Mouse (Mus musculus) ovary, postnatal 10 days (tissue): ENCODE data around the gene Dpysl4.

Experiments
- DNase-seq: peaks from one replicate; pipeline ENCODE4 v3.0.0; 2022; ENCODE audit warnings: low spot score

The Dpysl4 gene

DNA sequence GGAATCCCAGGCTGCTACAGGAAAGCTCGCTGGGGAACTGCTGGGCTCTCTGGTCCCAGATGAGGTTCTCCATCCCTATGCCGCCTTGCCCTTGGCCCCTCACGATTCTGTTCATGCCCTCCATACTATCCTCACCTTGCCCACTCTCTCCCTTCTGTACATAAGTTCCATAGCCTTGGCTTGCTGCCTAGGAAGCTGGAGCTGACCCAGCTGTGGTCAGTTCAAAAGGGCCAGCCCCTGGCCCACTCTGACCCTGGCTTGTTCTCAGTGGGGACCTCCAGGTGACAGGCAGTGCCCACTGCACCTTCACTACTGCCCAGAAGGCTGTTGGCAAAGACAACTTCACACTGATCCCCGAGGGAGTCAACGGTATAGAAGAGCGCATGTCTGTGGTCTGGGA lies 10.6 kb downstream of the Dpysl4 start:
- no peak for DNase-seq

DNA sequence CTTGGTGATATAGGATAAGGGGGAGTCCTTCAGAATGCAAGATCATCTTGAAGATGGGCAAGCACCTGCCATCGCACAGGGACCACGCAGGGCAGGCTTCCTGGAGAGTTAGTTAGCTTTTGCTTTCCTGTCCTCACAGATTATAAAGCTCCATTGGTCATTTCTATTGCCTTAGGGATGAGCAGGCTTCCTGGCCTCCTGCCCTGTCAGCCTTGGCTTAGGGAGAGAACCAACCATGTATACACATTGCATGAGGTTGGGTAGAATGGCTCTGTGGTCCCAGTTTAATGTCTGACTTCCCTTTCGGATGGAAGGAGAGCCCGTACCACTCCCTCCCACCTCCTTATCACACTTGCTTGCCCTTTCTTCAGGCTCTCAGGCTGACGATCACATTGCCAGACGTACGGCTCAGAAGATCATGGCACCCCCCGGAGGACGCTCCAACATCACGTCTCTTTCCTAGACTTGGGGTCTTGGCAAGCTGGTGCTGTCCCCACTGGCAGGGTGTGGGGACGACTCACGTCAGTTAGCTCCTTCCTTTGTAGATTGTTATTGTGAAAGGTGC lies 14.8 kb downstream of the Dpysl4 start:
- DNase-seq = no peak

DNA sequence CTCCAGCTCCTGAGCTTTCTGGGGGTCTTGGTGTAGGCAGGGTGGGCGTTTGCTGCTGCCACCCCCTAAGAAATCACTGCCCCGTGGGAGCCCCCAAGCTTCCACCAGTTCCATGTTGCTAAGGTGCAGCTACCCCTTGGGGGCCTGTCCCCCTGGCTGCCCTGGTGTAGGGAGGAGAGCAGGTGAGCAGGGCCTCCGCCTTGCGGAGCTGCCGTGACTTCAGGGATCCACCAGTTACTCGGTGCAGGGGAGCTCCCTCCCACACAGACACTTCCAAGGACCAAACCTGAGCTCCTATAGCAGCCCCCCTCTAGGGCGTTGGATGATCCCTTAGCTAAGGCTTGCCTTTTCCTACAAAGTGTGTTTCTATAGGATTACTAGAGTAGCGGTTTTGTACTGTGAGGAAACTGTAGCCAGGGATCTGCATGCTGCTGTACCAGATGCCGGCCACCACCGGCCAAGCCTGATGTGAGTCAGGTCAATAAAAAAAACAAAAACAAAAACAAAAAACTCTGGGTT lies 15.5 kb downstream of the Dpysl4 start:
- no peak for DNase-seq

DNA sequence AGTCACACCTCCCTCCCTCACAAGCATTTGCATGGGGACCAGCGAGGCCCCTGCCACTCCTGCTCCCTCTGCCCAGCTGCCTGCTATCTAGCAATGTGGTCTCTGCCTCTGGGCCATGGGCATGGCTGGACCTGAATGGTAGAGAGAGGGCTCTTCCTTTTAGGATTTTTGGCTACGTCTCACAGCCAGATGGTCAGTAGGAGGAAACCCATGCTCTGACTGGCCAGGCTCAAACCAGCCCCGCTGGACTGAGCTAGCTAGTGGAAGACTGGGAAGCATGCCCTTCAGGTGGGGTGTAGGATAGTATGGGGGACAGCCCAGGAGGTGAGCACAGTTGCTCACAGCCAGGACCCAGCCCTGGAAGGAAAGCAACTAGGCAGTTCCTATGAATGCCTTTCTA lies 16.0 kb downstream of the Dpysl4 start:
- no peak for DNase-seq

DNA sequence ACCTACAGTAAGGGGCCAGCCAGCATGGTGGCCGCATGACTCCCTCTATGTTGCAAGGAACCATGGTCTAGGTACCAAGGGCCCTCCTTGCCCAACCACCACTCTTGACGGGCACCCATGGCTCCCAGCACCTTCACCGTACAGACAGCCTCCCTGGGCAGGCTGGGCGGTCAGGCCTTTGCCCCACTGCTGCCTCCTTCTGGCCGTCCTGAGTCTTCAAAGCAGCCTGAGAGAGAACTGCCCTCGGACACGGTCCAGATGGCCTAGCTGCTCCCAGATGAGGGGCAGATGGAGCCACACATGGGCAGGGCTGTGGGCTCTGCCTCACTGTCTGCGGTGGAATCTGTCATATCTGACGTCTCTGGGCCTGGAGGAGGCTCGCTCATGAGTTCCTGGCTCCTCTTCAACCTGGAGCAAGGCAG lies 18.2 kb downstream of the Dpysl4 start:
- DNase-seq = no peak

DNA sequence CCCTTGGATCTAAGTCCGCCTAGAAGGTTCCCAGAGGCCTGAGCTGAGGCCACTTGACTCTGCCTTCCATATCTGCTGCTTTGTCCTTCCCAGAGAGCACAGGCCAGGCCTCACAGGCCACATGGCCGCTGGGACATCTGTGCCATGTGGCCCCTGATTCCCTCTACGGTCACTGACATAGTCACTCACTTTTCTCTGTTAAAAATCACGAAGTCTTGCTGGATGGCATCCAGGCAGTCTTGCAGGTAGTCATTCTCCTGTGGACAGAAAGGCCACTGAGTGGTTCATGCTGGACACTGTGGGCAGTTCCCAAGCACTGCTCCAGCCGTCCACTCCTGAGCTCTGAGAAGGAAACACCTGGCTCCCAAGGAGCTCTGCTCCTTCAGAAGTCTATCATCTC lies 19.3 kb downstream of the Dpysl4 start:
- no peak for DNase-seq

DNA sequence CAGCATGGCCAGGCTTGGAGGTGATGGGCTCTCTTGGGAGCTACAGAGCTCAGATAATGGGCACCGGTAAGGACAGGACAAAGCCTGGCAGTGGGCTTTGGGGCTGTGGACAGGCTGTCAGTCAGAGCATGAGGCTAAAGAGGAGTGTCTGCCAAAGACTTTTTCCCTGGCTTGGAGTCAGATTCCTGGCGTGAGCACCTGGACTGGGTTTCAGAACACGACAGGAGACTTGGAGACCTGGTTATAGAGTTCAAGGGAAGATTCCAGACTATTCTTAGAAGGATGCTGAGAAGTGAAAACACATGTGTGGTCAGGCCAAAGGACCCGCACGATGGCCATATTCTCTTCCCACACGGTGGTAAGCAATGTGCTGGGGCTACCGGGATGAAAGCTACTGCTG lies 19.9 kb downstream of the Dpysl4 start:
- DNase-seq = no peak

DNA sequence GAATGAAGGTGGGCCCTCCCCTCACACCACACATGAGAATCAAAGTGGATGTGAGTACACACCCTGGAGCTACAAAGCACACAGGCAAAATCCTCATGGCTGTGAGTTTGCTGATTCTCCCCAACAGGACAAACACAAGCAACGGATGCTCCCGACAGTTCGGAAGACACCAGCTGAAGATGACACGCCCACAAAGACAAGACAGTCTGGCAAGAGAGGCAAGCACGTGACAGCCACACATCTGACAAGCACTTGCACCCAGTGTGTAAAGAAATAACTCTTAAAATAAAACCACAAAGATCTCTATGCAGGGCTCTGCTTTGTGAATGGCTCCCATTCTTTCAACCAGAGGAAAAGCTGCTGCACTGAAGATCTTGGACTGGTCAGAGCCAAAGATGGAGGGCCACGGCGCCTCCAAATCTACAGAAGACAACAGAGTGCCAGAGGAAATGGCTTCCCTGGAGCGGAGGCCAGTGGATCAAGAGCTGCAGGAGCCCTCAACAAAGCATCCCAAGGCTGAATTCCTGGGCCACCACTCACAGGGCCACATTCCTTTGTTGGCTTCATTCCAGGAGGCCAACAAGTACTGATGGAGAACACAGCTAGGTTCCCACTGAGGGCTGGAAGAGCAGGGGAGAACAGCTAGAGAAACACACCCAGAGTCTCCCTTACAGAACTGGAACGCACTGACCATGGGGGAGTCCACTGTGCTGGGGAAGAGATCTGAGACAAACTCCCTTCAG lies 22.3 kb downstream of the Dpysl4 start:
- DNase-seq = no peak

DNA sequence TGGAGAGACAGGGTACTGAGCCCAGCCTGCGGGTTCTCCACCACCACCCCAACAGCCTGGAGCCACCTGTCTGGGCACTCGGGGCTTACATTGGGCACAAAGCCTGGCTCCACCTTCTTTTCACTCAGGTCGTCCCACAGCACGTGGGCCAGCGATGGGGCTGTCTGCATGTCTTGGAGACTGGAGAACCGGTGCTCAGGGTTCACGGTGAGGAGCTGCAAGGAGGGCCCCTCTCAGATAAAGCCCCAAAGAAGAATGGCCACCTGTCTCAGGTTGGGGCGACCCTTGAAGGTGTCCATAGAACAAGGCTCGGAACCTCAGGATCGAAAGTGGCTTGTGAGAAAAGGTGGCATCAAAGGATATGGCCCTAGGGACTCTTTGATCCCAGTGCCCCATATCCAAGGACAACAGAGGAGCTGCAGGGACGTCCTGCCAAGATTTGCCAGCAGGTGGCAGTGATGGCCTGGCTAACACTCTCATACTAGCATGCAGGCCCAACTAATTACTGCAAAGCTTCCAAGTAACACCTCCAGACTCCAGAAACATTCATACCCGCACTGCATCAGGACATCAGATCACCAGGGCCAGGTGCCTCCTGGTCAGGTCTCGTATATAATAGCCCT lies 33.5 kb downstream of the Dpysl4 start:
- peak; percentile 71 for DNase-seq

DNA sequence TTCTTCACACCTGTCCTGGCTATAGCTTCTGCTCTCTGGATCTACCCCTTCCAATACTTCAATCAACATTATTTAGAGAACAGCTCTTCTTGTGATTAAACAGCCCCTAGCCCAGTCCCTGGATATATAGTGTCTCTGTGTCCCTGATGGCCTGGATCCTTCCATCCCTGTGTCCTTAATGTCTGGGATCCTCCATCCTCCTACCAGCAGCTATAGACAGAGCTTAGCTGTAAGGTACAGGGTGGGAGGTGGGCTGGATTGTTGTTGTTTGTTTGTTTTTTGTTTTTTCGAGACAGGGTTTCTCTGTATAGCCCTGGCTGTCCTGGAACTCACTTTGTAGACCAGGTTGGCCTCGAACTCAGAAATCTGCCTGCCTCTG lies 34.0 kb downstream of the Dpysl4 start:
- no peak for DNase-seq

DNA sequence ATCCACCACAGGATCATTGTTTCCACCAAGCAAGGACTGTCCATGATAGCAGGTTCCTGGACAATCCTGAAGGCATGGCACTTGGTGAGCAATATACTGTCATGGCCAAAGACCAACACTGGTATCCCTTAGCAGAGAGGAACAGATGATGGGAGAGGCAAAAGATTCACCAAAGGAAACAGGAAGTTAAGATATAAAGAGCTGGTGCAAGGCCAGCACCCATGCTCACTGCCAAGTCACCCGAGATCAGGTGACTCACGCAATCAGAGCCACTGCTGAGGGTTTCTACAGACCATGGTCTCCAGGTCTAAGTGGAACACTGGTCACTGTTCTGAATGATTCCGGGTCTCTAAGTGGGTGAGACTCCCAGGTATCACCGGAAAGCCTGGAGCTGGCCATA lies 40.1 kb downstream of the Dpysl4 start:
- DNase-seq = no peak

DNA sequence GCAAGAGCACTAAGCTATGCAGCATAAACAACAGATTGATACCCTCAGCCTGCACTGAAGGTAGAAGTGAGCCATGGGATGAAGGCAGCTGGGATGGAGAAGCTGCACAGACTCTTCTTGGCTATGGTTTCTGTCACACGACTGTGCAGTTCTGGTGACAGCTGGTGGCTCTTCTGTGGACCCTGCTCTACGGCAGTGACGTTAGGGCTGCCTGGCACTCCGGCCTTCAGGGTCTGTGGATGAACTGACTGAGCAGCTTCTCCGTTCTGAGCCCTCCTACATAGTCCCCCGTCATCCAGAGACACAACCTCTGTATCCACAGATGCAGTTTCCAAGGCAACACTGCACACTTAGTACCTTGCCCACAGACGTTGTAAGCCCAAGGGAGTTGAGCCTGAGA lies 40.7 kb downstream of the Dpysl4 start:
- DNase-seq = no peak

DNA sequence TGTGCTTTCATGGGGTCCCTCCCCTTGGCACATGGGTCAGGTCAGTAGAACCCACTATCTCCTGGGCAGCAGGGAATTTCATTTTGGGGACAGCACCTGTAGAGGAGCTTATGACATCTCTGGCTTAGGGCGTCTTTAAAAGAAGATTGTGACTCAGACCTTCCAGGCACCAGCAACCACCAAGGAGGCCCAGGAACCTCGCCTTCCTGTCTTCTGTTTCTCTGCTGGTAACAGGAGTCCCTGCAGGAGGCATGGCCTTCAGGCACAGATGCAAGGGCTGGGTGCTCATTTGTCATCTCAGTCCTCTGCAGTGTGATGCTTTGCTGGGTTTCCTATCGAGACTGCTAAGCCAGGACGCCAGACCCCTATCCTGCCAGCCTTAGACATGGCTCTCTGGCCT lies 43.2 kb downstream of the Dpysl4 start:
- DNase-seq = no peak

DNA sequence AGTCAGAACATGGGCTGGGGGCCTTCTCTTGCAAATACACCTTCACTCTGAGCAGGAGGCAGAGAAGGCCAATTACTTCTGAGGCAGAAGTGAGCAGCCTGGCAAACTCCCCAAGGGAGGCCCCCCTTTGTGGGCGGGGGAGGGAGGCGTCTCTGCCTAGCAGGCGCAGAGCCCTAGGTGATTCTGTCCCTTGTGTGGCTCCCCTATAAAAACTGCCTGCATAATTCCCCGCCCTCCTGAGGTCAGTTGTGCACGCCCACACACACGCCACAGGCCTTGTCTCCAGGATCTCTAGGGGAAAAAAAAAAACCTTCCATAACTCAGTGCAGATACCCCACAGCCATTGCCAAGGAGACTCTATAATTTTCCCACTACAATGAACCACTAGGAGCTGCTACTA lies 44.6 kb downstream of the Dpysl4 start:
- DNase-seq = no peak

DNA sequence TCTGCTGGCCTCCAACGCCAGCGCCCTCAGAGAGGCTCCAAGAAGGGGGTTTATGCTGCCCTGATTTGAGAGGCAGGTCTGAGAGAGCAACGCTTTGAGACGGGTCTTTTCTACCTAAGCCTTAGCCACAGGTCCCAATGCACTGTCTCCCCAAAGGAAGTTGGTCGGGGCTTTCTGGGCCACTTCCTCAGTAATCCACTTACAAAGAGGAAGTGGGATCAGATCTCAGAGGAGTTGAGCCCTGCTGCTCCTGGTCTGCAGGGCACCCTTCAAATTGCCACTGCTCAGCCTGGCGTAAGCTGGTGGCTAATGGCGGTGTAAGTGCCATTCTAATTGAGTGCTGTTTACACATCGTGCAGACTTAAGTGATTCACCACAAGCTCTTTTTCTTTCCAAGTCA lies 45.7 kb downstream of the Dpysl4 start:
- DNase-seq = no peak

DNA sequence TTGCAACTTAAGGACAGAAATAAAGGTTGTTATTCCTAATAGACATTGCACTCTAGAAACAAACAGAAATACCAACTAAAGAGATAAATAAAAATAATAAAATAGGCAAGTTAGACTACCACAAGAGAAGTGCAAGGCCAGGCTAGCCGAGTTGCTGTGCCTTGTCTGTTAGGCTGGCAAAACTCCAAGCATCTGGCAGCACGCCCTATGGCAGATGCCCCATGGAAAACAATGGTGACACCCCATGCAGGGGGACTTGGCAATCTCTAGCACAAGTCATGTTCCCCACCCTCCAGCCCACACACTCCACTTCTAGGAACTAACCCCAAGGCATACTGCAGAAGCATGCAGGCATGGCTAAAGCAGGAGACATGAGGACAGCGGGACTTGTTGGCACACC lies 47.6 kb downstream of the Dpysl4 start:
- no peak for DNase-seq

DNA sequence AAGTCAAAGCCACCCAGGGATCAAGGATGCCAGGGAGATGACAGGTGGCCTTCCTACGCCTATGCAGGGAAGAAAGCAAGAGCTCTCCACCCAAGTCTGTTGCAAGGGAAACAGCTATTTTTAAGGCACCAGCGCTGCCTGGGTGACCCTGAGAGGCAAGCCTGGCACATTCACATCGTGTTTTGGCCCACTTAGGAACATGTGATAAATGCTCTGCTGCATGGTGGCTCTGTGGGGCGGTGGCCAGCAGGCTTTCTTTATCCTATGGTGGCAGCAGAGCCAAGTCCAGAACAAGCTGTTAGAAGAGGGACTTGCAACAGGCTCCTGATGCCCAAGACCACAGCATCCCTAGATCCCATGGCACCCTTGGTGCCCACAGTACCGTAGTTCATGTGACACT lies 49.4 kb downstream of the Dpysl4 start:
- no peak for DNase-seq

DNA sequence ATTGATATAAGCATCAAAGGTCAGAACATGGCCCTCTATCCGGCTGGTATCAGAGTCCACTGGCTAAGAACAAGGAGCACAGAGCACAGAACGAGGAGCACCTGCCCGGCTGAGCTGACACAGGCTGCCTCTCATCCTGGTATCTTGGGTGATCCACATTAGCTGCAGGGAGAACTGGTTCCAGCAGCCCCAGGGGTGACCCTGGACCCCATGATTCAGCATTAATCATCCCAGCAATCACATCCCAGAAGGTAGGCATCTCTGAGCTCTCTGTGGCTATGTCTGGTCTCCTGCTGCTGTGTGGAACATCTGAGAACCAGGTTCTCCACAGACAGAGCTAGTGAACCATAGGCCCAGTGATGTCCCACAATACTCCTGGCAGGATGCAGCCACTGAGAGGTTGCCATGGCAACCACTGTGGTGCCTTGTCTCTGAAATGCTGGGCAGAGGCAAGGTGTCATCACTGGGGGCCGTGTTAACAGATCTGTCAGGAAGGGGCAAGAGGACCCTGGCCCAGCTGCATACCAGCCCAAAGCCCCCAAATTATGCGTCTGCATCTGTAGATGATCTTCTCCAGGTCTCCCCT lies 51.2 kb downstream of the Dpysl4 start:
- no peak for DNase-seq

DNA sequence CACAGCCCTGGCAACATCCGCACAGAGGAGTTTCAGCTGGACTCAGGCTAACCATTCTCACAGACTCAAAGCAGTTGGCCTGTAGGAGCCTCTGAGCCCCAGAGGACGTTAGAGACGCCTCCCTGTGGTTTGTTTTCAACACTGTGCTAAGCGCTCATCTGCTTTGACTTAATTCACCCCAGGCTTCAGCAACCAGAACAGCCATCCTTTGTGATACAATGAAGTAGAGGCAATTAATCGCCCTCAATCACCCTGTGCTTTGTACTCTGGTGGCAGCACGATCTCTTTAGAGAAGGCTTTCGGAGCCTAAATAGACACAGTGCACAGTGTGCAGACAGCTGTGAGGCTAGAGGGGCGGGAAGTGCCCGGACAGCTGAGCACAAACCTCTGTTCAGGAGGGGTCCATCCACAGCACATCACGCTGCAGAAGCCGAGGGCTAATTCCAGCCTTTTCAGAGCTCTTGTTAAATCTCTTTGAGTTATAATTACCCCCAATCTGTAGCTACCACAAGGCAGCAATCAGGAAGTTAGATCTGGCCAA lies 54.2 kb downstream of the Dpysl4 start:
- DNase-seq = no peak

DNA sequence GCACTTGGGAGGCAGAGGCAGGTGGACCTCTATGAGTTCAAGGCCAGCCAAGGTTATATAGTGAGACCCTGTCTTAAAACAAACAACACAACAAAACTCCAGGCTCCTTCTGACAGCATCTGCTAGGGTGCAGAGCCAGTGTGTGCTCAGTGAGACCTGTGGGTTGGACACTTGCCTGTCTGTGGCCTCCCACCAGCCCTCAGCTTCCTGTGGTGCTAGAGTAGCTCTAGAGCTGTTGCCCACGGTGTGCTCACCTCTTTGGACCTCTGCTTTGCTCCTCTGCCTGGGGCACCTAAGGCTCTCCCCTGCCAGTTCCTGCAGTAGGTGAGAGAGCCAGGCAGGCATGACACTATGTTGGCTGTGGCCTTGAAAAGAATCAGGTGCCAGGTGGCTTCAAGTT lies 58.0 kb downstream of the Dpysl4 start:
- DNase-seq = no peak

DNA sequence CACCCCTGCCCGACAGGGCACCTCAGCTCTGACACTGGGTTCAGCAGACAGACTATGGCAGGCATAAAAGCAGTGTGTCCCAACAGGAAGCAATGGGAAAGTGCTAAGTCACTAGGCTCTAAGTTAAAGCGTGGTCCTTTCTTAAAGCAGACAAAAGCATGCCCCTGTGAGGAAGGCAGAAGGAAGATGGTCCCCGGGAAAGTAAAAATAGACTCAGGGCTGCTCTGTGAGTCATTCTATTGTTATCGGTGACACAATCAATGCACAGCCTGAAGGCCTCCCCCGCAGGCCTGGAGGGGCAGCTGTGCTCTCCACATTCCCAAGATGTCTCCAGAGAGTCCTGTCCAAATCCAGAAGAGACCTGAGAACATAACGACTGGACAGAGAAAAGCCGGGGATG lies 60.1 kb downstream of the Dpysl4 start:
- DNase-seq = no peak

DNA sequence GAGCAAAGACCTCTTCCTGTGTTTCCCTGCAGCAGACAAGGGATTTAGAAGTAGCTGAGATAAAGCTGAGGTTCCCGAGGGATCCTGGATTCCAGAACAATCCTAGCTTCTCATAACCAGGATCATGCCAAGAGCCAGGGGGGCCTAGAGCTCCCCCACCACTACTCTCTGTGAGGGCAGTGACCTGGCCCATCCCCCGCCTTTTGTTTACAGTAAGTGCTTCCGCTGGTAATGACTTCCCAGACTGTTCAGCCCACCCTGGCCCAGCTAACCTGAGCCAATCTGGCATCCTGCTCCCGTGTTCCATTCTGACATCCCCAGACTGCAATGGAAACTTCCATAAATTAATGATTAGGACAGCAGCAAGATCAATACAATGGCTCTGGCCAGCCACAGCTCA lies 61.6 kb downstream of the Dpysl4 start:
- DNase-seq = no peak

DNA sequence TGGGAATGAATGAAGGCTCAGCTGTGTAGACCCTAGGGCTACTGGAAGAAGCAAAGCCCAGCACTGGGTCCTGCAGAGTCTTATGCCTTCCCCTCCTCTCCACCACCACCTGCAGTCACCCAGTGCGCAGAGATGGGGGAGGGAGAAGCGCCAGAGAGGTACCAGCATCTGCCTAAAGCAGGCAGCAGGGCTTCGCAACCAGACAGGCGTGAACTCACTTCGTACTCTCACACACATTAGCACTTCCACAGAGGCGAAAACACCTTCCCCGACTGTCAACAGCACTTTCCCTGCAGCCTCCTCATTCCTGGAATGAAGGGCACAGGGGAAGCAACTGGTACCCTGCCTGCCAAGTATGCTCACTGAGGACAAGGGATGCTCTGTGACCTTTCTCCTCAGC lies 63.6 kb downstream of the Dpysl4 start:
- DNase-seq = no peak
